Mouse (Mus musculus) spleen, embryonic (tissue): ENCODE data around the gene Timm13.

ENCODE experiments used
- CTCF ChIA-PET: fragments of 350-600 bp; sonication (Branson Sonifier 250); formaldehyde crosslinking; loops from one replicate; lab custom pipeline; 2022; lab: Charles Lee

Gene Timm13

GRCm38 (mm10) chr10:80876594-80876993 is 24.2 kb downstream of the Timm13 start:
- CTCF ChIA-PET, result interaction anchor here (0.8 to 1.1 kb wide), 2 partner anchors 21 to 126 kb away, joined by 3 to 7 read pairs; no protein-coding TSS in a partner anchor

GRCm38 (mm10) chr10:80876028-80876427 is 24.7 kb downstream of the Timm13 start:
- CTCF ChIA-PET, result interaction anchor here (0.8 to 0.9 kb wide), 2 partner anchors 22 to 55 kb away, joined by 3 to 7 read pairs; no protein-coding TSS in a partner anchor

GRCm38 (mm10) chr10:80874035-80874434 is 26.7 kb downstream of the Timm13 start:
- CTCF ChIA-PET, result interaction anchor here (0.6 kb wide), 1 partner anchor 307 kb away, joined by 3 read pairs; no protein-coding TSS in a partner anchor

- CTCF ChIA-PET, result interaction anchor here (0.6 kb wide), 1 partner anchor 365 kb away, joined by 14 read pairs; no protein-coding TSS in a partner anchor
Observed at GRCm38 (mm10) chr10:80871581-80871980, 29.2 kb downstream of the Timm13 start, which contains the start of gene Tmprss9. Gene Tmprss9, plus strand, starts transcription at chr10:80871848.

- CTCF ChIA-PET, result interaction anchor here (0.6 kb wide), 1 partner anchor 364 kb away, joined by 14 read pairs; no protein-coding TSS in a partner anchor
Observed at GRCm38 (mm10) chr10:80870993-80871392, 29.8 kb downstream of the Timm13 start.

- CTCF ChIA-PET, result no interaction called here
Observed at GRCm38 (mm10) chr10:80864446-80864845, 36.3 kb downstream of the Timm13 start.

GRCm38 (mm10) chr10:80862305-80862704 is 38.5 kb downstream of the Timm13 start:
- CTCF ChIA-PET, result interaction anchor here (0.6 kb wide), 1 partner anchor 47 kb away, joined by 3 read pairs; no protein-coding TSS in a partner anchor

- CTCF ChIA-PET, result no interaction called here
Observed at GRCm38 (mm10) chr10:80858350-80858935, 42.3 kb downstream of the Timm13 start.

GRCm38 (mm10) chr10:80857848-80858247 is 42.9 kb downstream of the Timm13 start:
- CTCF ChIA-PET, result no interaction called here

- CTCF ChIA-PET, result no interaction called here
Observed at GRCm38 (mm10) chr10:80857386-80857785, 43.4 kb downstream of the Timm13 start.

GRCm38 (mm10) chr10:80856908-80857307 is 43.9 kb downstream of the Timm13 start:
- CTCF ChIA-PET, result no interaction called here

- CTCF ChIA-PET, result no interaction called here
Observed at GRCm38 (mm10) chr10:80856267-80856666, 44.5 kb downstream of the Timm13 start.

GRCm38 (mm10) chr10:80855749-80856073 is 45.1 kb downstream of the Timm13 start:
- CTCF ChIA-PET, result no interaction called here

- CTCF ChIA-PET, result no interaction called here
Observed at GRCm38 (mm10) chr10:80854913-80855748, 45.6 kb downstream of the Timm13 start, which contains the start of the genes Lsm7 and Sppl2b. Gene Lsm7, minus strand, starts transcription at chr10:80855209. Gene Sppl2b, plus strand, starts transcription at chr10:80855275.
